Mouse (Mus musculus): ENCODE results near the gene Atg4c. TPM values are rescaled to one million over a fixed set of nuclear protein-coding genes. Genes with fewer than 3 reads are reported as not detected.

Gene Atg4c
- 12.3 and 15.5 TPM in 2 replicates for total RNA-seq (2017)

DNA sequence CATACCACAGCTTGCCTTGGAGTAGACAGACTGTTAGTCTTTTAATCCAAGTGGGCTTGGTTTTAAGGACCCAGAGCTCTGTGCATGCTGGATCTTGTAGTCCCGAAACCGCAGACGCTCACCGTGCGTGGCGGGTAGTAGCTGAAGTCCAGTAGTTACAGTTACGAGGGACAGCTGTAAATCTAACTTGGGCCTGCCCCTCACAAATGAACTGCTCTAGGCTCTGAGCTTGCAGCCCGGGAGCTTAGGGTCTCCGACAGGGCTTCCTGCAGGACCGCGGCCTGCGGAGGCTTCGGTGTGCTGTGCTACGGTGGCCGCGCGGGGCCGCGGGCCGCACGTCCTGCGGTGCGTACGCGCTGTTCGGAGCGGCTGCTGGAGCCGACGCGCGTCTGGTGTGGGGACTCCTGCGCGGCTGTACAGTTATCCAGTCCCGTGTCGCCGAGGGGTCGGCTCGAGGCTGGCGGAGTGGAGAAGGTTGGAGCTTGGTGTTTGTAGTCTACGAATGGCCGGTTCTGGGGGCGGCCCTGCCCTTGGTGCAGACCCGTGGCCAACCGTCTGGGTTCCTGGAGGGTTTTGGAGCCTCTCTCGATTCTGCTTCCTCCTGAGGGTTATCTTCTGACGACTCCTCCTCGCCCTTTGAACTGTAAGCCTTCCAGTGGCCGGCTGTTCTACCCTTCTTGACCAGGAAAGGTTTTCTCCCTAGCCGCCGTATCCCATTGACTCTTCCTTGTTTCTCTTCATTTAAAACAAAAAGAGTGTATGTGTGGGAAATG lies at the start of gene Atg4c:
TSS of gene Atg4c (plus strand) at position 125 of the 773 bp plus-strand sequence.
- ATAC-seq (replicated peaks in 1 of 2; ENCODE audit: insufficient read depth in 1 of 2, low FRiP score in 2 of 2, low TSS enrichment in 1 of 2, low read depth in 1 of 2, poor library complexity in 2 of 2, severe bottlenecking in 2 of 2): peak; percentile 84 to 85

DNA sequence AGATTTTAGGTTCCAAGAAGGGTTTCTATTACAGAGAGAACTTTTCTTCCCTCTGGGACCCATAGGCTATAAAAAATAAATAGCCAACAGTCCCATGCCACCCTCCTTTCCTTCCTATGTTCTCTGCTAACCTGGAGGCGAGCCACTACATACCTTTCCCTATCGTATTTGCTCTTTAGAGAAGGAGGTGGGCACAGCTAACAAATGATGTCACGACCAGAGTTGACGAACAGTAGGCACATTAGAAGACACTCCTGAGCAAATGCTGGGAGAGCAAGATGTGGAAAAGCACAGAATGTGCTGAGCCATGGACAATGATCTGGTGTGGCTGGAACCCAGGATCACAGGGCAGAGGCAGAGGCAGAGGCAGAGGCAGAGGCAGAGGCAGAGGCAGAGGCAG lies 42.3 kb upstream of the Atg4c start:
- no peak for ATAC-seq (replicated peaks in 1 of 2; ENCODE audit: insufficient read depth in 1 of 2, low FRiP score in 2 of 2, low TSS enrichment in 1 of 2, low read depth in 1 of 2, poor library complexity in 2 of 2, severe bottlenecking in 2 of 2)

DNA sequence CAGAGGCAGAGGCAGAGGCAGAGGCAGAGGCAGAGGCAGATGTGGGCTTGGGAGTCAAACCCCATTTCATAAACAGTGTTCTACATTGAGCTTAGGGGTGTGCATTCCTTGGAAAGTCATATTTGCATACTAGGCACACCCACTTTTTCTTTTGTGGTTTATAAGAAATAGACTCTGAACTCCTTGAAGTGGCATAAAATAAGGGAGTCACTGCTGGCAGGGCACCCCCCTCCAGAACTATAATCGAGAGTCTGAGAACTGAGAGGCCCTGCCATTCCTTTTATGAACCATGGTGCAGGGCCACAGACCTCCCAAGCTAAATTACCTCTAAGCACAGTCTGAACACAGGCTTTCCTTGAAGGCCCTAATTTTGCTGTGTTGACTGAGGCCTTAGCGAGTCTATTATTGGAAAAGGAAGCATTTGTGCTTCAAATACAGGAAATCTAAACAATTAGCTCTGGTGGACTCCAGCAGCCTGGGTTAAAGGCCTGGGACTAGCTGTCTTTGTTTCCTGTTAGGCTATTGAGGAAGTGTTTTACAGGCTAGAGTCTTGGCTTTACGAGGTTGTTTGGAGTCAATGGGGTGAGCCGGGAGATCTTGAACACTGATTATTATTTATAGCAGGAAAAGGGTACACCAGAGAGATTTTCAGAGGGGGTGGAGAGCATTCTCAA lies 41.7 kb upstream of the Atg4c start:
- ATAC-seq (replicated peaks in 1 of 2; ENCODE audit: insufficient read depth in 1 of 2, low FRiP score in 2 of 2, low TSS enrichment in 1 of 2, low read depth in 1 of 2, poor library complexity in 2 of 2, severe bottlenecking in 2 of 2): peak; percentile 36 to 80; a peak in 2 of 4 replicates

DNA sequence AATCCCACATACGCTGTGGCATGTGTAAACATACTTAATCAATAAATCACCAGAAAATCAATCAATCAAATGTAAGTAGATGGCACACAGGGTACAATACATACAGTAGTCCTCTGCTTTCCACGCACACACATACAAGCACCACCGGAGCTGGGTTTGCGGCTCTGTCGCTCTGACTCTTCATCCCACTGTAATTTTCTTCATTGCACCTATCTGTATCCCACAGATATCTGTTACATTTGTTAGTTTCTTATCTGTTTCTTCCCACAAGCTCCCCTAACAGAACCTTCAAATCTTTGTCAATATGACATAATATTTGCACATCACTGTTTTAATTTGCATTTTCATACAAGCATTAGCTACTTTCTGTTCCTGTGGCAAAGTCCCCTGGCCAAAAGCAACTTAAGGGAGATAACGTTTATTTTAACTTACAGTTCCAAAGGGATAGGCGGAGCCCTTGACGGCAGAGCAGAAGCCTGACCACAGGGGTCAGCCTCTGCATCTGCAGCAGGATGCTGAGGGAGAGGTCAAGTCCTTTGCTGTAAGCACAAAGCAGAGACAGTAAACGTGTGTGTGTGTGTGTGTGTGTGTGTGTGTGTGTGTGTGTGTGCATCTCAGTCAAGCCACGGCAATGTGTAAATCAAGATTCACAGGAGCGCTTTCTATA lies 37.0 kb upstream of the Atg4c start:
- ATAC-seq (replicated peaks in 1 of 2; ENCODE audit: insufficient read depth in 1 of 2, low FRiP score in 2 of 2, low TSS enrichment in 1 of 2, low read depth in 1 of 2, poor library complexity in 2 of 2, severe bottlenecking in 2 of 2): no peak

DNA sequence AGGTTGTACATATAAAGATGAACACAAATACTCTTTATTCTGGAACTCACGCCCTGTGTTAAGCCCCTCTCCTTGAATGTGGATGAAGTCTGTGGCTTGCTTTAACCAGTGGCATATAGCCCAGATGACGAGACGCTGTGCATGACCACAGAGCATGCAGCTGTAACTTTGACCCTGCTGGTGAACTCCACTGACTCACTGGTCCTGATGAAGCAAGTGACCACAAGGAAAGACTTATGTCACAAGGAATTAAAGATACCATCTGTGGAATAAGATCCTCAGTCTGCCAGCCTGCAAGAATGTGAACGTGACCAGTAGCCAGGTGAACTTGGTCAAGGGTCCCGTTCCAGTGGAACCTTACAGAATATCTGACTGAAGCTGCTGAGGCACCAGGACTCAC lies 35.2 kb upstream of the Atg4c start:
- no peak for ATAC-seq (replicated peaks in 1 of 2; ENCODE audit: insufficient read depth in 1 of 2, low FRiP score in 2 of 2, low TSS enrichment in 1 of 2, low read depth in 1 of 2, poor library complexity in 2 of 2, severe bottlenecking in 2 of 2)

DNA sequence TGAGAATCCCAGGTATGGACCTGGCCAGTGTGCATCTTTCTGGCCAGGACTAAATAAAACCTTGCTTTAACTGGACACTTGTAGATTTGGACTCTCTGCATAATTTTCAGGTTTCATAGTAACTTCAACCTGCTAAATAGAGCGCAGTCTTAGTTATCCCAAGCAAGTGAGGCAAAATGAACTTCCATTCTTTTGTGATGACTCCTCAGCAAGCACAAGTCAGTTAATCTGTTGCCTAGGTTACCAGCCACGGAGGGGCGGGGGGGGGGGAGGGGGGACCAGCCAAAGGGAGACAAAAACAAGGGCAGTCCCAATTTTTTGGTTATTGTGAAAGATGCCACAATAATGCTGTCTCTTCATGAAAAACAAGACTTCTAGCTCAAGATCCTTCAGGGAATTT lies 33.3 kb upstream of the Atg4c start:
- ATAC-seq (replicated peaks in 1 of 2; ENCODE audit: insufficient read depth in 1 of 2, low FRiP score in 2 of 2, low TSS enrichment in 1 of 2, low read depth in 1 of 2, poor library complexity in 2 of 2, severe bottlenecking in 2 of 2): no peak

DNA sequence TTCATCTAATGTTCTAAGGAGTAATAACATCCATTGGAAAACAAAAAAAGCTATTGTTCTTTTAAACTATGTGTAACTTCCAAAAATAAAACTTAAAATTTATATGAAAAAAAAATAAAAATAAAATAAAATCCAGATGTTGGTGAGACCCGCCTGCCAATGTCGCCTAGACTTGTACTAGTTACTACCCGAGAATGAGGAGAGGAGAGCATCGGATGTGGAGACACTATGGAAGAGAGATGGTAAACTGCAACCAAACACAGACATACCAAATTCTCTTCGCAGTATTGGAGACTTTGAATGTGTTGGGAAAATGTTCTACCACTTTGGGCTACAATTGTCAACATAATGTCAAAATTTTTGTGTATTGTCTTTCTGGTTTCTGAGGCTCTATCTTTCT lies 32.8 kb upstream of the Atg4c start:
- ATAC-seq (replicated peaks in 1 of 2; ENCODE audit: insufficient read depth in 1 of 2, low FRiP score in 2 of 2, low TSS enrichment in 1 of 2, low read depth in 1 of 2, poor library complexity in 2 of 2, severe bottlenecking in 2 of 2): no peak

DNA sequence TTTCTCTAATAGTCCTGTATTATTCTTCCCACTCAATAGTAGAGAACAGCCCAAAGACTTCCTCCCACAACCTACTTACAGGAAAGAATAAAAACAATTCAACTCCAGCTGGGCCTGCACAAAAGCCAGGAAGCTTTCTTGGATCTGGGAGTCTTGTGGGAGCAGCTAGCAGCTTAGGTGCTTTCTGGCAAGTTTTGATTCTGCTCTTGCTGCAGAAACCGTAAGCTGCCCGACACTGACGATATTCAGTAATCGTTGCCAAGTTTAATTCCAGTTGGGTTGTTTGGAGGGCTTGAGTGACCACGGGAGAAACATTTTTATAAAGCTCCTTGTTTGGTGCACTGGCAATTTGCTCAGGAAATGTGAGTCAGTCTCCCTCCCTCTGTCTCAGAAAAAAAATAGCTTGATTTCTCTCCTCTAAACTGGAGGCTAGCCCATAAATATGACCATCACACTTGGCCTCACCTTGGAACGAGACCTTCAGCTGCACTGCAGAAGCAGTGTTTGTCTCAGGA lies 32.2 kb upstream of the Atg4c start:
- ATAC-seq (replicated peaks in 1 of 2; ENCODE audit: insufficient read depth in 1 of 2, low FRiP score in 2 of 2, low TSS enrichment in 1 of 2, low read depth in 1 of 2, poor library complexity in 2 of 2, severe bottlenecking in 2 of 2): no peak

DNA sequence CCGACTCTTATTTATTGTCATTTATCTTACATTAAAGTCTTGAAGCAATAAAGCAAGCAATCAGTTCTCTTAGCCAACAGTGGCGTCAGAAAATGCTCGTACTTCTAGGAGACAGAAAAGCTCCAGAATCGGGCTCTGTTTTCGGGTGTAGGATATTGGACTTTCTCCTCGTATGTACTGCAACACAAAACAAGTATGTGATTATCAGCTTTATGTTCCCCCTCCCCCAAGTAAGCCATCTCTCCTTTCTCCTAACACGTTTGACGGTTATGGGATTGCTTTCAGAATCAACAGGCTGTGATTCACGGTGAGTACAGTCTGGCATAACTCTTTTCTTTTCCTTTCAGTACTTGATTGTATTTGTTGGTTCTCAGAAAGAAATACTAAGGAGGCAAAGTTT lies 30.7 kb upstream of the Atg4c start:
- ATAC-seq (replicated peaks in 1 of 2; ENCODE audit: insufficient read depth in 1 of 2, low FRiP score in 2 of 2, low TSS enrichment in 1 of 2, low read depth in 1 of 2, poor library complexity in 2 of 2, severe bottlenecking in 2 of 2): no peak

DNA sequence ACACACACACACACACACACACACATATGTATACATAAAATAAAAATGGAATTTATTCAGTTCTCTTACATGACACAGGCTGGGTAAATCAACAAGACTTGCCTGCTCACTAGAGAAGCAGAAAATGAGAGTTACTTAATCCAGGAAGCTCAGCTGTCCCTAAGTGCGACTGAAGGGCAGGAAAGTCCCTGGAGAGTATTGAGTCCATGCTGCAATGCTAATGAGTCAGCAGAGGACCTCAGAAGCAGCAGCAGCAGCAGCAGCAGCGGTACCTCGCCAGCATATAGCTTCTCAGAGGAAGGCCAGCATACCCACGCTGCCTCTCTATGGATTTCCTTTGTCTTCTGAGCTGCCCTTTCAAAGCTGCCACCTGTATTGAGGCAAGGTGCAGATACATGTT lies 30.2 kb upstream of the Atg4c start:
- peak; percentile 59 to 75; a peak in 3 of 4 replicates for ATAC-seq (replicated peaks in 1 of 2; ENCODE audit: insufficient read depth in 1 of 2, low FRiP score in 2 of 2, low TSS enrichment in 1 of 2, low read depth in 1 of 2, poor library complexity in 2 of 2, severe bottlenecking in 2 of 2)

DNA sequence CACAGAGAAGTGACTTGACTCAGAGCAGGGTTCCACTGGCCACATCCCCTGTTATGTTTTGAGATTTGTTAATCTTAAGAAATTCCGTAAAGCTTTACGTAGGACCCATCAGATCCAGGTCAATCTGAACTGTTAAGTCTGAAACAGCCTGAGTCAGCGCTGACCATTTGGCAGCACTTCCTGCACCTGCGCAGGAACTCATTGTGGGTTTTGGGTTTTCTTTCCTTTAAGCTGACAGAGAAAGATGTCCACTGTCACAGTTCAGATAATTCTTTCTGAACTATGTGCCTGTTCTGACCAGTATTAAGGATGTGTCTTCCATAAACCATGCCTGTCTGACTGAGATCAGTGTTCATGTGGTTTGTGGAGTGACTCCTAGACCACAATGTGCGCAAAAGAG lies 24.9 kb upstream of the Atg4c start:
- no peak for ATAC-seq (replicated peaks in 1 of 2; ENCODE audit: insufficient read depth in 1 of 2, low FRiP score in 2 of 2, low TSS enrichment in 1 of 2, low read depth in 1 of 2, poor library complexity in 2 of 2, severe bottlenecking in 2 of 2)

DNA sequence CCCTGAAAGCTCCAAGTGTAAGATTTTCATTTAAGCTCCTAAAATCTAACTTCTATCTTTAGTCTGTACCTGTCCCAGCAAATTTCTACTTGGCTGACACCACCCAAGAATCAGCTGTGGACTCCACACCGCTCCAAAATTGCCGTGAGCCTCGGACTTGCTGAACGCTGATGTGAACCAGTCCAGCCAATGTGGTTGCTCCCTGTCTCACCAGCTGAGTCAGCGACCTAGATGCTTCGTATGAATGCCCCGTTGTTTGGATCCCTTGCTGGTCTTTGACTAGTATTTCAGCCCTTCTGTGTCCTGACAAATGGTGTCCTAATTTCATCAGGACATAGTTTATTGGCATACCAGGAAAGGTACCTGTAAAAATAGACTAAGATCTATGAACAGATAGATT lies 19.5 kb upstream of the Atg4c start:
- ATAC-seq (replicated peaks in 1 of 2; ENCODE audit: insufficient read depth in 1 of 2, low FRiP score in 2 of 2, low TSS enrichment in 1 of 2, low read depth in 1 of 2, poor library complexity in 2 of 2, severe bottlenecking in 2 of 2): no peak

DNA sequence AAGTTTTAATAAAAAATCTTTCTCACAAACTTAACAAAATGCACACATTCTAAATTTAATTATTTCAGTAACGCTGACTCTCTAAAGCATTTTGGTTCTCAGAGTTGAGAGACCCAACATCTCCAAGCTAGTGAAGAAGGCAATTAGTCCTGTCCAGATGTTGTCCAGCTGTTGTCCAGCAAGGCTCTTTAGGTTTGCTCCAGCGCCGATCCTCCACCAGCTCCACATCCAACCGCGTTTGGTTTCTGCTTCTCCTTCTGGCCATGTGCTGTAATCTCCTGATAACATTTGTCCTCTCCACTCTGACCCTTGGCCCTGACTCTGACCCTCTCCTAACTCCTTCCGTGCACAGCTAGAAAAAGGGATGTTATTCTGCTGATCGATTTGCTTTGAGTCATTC lies 16.9 kb upstream of the Atg4c start:
- ATAC-seq (replicated peaks in 1 of 2; ENCODE audit: insufficient read depth in 1 of 2, low FRiP score in 2 of 2, low TSS enrichment in 1 of 2, low read depth in 1 of 2, poor library complexity in 2 of 2, severe bottlenecking in 2 of 2): no peak

DNA sequence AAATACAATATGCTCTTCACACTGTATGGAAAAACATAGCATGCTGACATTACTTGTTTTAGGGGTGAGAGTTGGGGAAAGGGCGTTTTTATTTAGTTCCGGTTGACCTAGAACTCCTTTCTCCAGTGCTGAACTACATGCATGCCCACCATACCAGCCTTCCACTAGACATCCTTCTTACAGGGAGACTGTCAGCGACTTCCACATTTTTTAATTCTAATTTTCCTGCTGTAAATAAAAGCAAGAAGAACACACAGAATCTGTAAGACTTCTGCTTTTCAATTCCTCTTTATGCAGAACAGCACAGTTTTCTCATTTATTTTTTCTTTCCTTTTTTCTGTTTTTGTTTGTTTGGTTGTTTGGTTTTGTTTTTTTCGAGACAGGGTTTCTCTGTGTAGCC lies 16.5 kb upstream of the Atg4c start:
- no peak for ATAC-seq (replicated peaks in 1 of 2; ENCODE audit: insufficient read depth in 1 of 2, low FRiP score in 2 of 2, low TSS enrichment in 1 of 2, low read depth in 1 of 2, poor library complexity in 2 of 2, severe bottlenecking in 2 of 2)

DNA sequence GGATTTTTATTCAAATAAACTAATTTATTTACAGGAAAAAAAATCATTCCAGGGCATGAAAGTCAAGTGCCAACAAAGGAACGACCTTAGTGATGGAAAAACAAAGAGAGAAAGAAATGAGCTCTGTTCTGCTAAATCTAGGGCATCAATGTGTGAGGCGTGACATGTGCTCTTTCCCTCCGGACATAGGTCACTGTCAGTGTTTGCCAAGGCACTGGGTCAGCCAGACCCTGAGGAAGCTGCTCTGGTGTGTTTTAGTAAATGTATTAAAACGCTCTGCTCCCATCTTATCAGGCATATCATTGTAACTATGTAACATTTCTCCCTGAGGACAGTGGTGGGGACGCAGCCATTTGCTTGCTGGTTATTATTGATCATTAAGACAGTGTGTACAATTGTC lies 14.9 kb upstream of the Atg4c start:
- no peak for ATAC-seq (replicated peaks in 1 of 2; ENCODE audit: insufficient read depth in 1 of 2, low FRiP score in 2 of 2, low TSS enrichment in 1 of 2, low read depth in 1 of 2, poor library complexity in 2 of 2, severe bottlenecking in 2 of 2)

DNA sequence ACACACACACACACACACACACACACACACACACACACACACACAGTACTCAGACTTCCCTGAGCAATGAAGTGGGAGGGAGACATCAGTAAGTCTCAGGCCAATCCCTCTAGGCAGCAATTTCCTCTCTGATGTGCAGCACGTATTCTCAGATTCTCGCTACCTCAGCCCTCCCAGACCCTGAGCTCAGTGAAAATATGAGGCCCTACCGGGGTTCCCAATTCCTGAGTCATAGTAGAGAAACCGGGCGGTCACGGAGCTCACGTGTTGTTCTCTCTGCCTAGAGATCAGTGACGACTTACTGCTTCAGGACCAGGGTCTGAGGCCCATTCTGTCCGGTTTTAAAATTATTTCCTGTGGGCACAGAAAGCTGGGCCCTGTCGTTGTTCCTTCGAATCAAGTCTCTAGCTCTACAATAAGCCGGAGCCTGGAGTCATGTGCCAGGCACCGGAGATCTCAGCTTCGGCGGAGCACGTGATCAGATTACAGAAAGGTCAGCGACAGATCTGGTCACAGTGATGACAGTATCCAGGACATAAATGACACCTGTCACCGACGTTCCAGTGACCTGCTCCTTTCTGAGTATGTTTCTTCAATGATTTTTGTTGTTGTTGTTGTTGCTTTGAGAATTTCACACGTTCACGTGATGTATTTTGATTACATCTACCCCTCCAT lies 14.2 kb upstream of the Atg4c start:
- ATAC-seq (replicated peaks in 1 of 2; ENCODE audit: insufficient read depth in 1 of 2, low FRiP score in 2 of 2, low TSS enrichment in 1 of 2, low read depth in 1 of 2, poor library complexity in 2 of 2, severe bottlenecking in 2 of 2): no peak

DNA sequence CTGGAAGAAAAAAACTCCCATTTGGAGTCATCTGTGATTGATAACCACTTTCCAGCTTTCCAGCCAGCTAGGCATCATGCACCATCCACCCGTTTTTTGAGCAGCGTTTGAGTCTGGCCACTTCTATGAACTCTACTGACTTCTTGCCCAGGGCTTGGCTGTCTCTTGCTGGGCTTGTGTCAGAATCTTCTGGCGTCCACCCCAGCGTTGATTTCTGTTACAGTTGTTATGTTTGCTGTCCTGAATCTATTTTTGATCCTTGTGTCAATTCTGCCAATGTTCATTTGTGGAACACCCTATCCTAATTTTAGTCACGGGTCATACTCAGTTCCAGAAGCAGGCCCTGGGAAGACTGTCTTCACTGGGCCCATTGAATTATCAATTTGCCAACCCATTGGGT lies 12.8 kb upstream of the Atg4c start:
- ATAC-seq (replicated peaks in 1 of 2; ENCODE audit: insufficient read depth in 1 of 2, low FRiP score in 2 of 2, low TSS enrichment in 1 of 2, low read depth in 1 of 2, poor library complexity in 2 of 2, severe bottlenecking in 2 of 2): no peak
